Mouse (Mus musculus): ENCODE data around the gene Cfap57.

Gene Cfap57

GRCm38 (mm10) chr4:118518208-118518607 is 102.4 kb downstream of the Cfap57 start:
- DNase-seq (ENCODE audit: low read depth, low spot score), result no peak

- peak; percentile 52 for DNase-seq (ENCODE audit: low read depth, low spot score)
Observed at GRCm38 (mm10) chr4:118517497-118518146, 103.0 kb downstream of the Cfap57 start.

GRCm38 (mm10) chr4:118516699-118517496 is 103.7 kb downstream of the Cfap57 start:
- peak; percentile 52 for DNase-seq (ENCODE audit: low read depth, low spot score)

- peak; percentile 59 for DNase-seq (ENCODE audit: low read depth, low spot score)
Observed at GRCm38 (mm10) chr4:118509050-118509449, 111.5 kb downstream of the Cfap57 start.

- peak; percentile 69 for DNase-seq (ENCODE audit: low read depth, low spot score)
Observed at GRCm38 (mm10) chr4:118507171-118507570, 113.4 kb downstream of the Cfap57 start.

- DNase-seq (ENCODE audit: low read depth, low spot score), result no peak
Observed at GRCm38 (mm10) chr4:118505551-118505950, 115.0 kb downstream of the Cfap57 start.
